Mouse (Mus musculus) heart, postnatal 4 days (tissue): ENCODE results near the gene Gm20441. TPM values are rescaled to one million over a fixed set of nuclear protein-coding genes. Genes with fewer than 3 reads are reported as not detected.
"Not testable (repeated sequence)": the region's sequence is repeated elsewhere in the genome, so short reads cannot be mapped to it uniquely, and the experiment has no call there.

Experiments used
- DNase-seq: peaks from one replicate; pipeline ENCODE4 v3.0.0; 2021
- total RNA-seq, 2 experiments: library from RNA; stranded (reverse); gene quantifications; 2 replicates each; pipeline ENCODE4 v1.2.3; 2021

Gene Gm20441
- total RNA-seq, 2 experiments from 2014 or later: not detected

DNA sequence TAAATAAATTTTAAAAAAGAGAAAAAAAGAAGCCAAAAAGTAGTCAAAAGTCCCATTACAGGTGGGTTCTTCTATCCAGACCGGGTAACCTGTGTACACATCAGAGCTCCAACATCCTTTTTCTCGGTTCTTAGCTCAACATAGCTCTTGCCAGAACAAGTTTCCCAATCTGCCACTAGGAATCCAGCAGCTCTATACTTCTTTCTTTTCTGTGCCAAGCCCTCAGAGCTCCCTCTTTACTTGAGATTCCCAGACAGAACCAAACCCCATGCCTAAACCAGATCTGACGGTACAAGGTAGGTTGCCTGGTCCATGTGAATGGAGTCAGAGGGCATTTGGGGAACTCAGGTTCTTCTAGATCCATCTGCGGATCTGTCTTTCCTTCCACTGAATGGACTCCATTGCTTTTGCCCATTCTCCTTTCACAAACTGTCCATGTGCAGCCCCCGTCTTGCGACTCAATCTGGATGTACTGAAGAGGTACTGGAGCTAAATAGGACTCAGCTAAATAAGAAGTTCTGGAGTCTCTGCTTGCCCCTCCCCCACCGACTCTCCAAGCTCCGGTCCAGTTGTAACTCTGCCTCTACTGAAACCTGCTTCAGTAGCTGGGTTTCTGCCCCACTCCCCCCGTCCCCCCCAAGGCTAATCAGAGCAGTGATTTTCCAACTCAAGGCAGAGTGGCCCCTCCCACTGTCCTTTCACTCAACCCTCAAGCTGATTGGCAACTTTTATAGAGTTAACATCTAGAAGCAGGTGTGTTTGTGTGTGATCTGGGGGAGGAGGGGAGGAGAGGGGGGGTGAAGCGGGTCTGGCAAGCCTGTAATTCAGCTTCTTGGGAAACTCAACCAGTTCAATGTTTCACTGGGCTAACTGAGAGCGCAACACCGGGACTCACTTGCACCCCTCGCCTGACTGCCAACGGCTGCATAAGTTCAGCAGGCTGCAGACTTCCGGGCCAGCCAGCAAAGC lies 1.3 kb downstream of the Gm20441 start:
- DNase-seq: no peak

DNA sequence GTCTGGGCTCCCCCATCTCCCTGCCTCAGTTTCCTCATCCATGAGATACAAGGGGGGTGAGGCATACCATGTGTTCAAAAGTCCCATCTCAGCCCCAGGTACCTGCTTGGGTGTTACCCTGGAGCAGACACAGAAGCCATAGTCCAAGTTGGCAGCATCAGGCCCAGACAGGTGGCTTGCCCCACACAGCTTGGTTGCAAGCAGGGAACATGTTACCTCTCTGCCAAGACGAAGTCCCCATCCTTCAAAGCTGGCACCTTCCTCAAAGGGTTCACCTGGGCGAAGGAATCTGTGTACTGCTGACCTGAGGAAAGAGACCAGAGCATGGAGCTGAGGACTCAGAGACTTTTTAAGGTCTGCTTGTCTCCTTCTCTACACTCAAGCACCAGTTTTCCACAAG lies 2.9 kb downstream of the Gm20441 start:
- DNase-seq: no peak

- DNase-seq: no peak
Measured at GRCm38 (mm10) chr10:75776562-75776961, 4.2 kb downstream of the Gm20441 start.

DNA sequence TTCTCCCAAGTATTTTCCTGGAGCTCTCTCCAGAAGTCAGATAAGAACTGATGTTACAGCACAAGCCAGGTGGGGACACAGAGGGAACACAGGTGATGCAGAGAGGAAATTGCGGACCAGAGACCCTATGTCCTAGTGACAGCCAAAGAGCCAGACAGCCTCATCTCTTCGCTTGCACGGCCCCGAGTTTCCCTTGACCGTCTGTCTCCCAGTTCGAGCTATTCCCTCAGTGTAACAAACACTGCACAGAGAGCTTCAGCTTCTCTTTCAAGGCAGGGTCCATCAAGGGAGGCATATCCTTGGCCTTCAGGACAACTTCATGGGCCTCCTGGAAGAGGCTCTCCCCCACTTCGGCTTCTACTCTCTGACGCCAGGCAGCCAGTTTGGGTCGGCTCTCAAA lies 6.2 kb downstream of the Gm20441 start:
- DNase-seq: no peak

- DNase-seq: no peak
Measured at GRCm38 (mm10) chr10:75774102-75774501, 6.7 kb downstream of the Gm20441 start.

- peak; percentile 86 for DNase-seq
Measured at GRCm38 (mm10) chr10:75772795-75773664, 7.7 kb downstream of the Gm20441 start, which contains the start of gene Ddt. Gene Ddt (minus strand): TSS chr10:75773414.

DNA sequence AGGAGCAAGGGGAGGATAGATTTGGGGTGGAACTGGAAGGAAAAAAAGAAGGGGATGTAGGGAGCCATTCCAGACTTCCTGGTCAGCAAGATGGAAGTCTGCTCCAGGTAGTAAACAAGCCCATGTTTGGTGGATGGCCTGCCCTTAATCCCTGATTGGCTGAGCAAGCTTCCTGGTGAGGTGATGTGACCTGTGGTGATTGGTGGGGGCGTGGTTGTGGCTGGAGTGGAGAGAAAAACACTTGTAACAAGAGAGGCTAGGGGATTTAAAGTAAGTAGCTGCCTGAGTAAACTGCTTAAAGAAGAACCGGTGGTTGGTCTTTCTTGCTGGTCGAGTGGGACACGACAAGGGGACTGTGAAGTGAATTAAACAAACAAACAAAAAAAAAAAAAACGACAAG lies 13.0 kb downstream of the Gm20441 start:
- DNase-seq: not testable (repeated sequence)

DNA sequence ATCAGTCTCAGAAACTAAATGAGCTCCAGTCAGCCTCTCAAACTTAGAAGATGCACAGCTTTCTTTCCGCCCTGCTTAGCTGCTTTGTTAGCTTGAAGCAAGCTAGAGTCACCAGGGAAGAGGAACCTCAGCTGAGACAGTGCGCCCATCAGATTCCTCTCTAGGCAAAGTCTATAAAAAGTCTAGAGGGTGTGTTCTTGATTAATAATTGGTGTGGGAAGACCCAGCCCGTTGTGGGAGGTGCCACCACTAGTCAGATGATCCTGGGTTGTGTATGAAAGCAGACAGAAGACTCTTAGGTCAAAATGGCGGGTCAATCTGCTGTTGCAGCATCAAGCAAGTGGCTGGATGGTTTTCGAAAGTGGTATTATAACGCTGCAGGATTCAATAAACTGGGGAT lies 13.9 kb downstream of the Gm20441 start:
- no peak for DNase-seq

- DNase-seq: peak; percentile 78
Measured at GRCm38 (mm10) chr10:75764519-75765473, 16.0 kb downstream of the Gm20441 start.

DNA sequence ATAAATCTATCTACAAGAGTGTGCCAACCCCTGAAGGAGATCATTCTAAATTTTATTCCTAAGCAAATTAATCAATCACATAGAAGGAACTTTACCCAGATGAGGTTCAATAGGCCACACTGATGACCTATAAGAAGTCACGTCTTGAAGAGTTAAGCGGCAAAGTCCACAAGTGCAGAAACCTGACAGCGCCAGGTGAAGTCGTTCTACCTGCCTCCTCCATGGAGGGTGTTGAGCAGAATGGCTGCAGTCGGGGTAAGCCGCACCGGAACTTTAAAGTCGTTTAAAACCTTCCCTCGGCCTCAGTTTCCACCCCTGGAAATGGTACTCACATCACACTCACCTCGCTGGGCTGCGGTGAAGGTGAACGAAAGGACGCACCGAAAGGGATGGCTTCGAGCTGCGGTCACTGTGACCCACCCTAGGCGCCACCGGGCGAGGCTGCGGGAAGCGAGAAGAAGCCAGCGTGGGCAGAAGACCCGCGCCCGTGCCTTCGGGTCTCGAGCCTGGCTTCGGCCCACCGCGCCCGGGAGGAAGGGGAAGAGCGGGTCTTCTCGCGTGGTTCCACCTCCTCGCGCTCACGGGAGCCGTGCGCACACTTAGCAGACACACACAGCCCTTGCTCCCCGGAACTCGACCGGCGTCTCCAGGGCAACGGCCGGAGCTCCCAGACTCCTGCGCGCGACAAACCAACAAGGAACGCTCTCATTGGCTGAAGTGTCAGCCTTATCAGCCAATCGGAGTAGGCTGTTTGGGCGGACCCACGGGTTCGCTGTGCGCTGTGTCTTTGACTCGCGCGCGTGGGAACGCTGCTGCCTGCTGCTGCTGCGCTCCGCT lies 16.9 kb downstream of the Gm20441 start, which contains the start of gene Cabin1:
Gene Cabin1, minus strand, starts transcription at position 660 of the 837 bp plus-strand sequence.
- peak; percentile 98 for DNase-seq

DNA sequence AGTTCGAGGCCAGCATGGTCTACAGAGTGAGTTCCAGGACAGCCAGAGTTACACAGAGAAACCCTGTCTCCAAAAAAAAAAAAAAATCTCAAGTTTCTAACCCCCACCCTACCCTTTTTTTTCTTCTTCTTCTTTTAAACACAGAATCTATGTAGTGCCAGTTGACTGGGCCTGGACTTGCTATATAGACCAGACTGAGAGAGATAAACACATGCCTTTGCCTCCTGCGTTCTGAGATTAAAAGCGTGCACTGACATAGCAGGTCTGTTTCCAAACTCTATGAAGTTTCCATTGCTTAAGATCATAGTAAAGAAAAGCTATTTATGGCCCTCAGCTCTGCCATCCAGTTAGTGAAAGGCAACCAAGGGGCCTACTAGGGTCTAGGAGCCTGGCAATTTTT lies 18.3 kb downstream of the Gm20441 start:
- DNase-seq: no peak

DNA sequence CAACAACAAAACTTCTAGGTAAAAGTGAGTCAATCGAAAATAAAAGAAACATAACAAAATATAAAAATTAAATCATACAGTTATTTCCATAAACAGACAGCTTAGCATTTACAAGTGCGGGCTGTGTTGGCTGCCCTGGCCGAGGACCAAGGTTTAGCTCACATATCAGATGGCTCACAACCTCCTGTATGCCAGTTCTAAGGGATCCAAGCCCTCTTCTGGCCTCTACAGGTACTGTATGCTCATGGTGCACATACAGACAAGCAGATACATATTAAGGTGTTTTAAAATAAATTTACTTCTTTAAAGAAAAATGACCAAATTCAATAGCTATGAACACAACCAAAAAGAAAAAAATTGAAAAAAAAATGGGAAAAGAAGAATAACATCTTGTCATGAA lies 20.4 kb downstream of the Gm20441 start:
- no peak for DNase-seq

GRCm38 (mm10) chr10:75756719-75757118 lies 24.0 kb downstream of the Gm20441 start:
- no peak for DNase-seq

DNA sequence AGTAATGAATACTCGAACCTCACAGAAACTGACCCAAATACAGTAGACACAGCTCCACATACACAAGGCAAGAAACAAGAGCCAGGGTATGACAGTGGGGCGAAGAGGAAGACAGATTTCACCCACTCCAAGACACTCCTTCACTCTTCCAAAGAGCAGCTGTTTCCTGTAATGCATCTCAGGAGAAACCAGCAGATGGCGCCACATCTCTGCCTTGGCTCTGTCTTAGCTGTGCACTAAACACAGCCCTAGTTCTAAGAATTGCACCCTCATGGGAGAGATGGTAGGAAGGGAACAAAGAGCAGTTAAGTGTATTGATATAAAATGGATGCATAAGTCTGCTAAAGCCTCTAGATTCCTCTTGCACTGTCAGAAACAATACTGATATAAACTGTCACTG lies 36.7 kb downstream of the Gm20441 start:
- DNase-seq: peak; percentile 88

DNA sequence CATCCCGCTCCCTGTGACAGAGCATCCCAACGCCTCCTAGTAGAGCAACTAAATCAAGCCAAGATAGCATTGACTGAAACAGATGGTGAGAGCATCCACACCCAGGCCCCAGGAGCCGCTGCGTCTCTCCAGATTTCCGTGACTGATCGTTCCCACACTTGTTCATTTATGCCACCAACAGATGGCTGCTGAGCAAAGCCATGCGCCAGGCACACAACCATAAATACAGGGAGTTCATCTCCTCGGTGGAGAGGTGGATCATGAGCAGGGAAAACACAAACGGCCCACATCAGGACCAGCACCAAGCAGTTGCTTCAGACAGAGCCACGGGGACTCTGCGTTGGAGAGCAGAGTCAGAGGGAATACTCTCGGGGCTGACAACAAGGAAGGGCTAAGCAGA lies 37.4 kb downstream of the Gm20441 start:
- DNase-seq: no peak

GRCm38 (mm10) chr10:75740866-75741265 lies 39.9 kb downstream of the Gm20441 start:
- DNase-seq: no peak

DNA sequence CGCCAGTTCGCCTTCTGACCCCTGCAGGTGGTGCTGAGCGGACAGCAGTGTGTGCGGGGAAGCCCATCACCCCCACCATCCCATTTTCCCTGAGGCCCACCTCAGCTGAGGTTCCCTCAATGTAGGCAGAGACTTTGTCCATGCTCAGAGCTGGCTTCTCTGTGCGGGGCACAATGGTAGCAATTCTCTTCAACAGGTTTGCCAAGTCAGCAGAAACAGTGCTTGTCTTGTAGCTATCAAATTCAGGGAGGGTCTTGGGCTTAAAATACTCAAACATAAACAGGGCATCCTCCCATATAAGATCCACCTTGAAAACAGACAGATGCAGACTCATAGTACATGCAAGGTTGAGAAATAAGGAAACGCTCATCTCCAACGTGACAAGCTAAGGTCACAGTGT lies 55.3 kb downstream of the Gm20441 start:
- DNase-seq: no peak
